Mouse (Mus musculus): Measurements from ENCODE around the gene Bsn. TPM values are rescaled to one million over a fixed set of nuclear protein-coding genes. Genes with fewer than 3 reads are reported as not detected.

Gene Bsn
- total RNA-seq, 2 experiments from 2014 or later: 0.05 to 0.07 TPM

DNA sequence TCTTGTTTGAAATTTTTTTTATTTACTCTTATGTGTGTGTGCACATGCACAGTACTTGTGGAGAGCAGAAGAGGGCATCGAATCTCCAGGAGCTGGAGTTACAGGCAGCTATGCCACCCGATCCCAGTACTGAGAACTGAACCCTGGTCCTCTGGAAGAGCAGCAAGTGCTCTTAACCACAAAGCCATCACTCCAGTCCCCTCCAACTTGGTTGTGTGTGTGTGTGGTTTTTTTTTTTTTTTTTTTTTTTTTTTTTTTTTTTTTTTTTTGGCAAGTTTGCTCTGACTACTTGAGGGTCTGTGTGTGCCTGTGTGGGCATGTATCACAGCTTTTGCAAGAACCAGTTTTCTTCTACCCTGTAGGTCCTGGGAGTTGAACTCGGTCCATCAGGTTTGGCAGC lies 57.8 kb downstream of the Bsn start:
- intact Hi-C loops (cut with DNase I): no loop called here

DNA sequence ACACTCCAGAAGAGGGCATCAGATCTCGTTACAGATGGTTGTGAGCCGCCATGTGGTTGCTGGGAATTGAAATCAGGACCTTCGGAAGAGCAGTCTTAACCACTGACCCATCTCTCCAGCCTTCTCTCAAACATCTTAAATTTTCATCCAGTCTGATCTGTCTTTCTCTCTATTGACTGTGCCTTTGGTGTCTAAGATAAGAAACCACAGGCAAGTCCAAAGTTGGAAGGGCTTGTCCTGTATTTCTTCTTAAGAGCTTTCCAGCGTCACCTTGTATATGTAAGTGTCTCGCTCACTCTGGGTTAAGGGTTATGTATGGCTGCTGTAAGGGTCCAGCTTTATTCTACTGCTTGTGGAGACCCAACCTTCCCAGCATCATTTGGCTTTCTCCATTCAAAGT lies 58.7 kb downstream of the Bsn start:
- DNase-seq: no peak
- intact Hi-C loops (cut with DNase I): no loop called here

More for the DNA sequence above, 57.8 kb downstream of the Bsn start:
- DNase-seq: no peak

DNA sequence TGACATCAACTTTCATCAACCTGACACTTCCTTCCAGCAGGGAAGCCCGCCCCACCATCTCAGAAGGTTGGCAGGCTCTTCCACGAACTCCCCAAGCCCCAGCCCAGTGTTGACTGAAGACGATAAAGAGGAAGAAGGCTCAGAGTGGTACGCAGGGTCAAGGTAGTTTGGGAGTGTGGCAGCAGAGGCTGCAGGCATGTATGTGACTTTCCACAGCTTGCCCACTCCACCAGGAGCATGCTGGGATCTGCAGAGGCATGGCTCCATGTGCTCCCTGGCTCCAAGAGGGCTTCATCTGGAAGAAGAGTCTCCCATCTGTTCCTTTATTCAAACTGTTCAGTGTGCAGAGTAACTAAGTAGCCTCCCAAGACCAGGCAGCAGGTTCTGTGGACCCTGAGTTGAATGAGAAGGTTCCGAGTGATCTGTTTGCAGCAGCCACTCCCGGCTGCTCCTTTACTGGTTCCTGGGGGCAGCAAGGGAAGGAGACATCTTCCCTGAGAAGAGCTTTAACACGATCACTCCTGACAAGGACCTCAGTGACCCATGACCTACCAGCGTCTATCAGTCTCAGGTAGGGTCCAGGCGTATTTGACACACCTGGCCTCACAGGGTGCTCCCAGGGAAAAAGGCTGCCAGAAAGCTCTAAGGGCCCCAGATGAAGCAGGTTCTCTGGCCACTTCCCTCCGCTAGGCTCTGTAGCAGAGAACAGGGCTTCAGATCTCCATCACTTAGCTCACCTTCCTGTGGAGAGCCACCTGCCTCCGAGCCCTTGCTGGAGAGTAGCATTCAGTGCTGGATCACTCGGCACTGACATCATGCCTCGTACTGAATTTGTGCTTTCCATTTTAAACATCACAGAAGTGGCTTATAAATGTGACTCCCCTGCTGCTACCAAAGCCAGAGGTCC lies 60.9 kb downstream of the Bsn start:
- intact Hi-C loops (cut with DNase I): no loop called here
- no peak for DNase-seq

DNA sequence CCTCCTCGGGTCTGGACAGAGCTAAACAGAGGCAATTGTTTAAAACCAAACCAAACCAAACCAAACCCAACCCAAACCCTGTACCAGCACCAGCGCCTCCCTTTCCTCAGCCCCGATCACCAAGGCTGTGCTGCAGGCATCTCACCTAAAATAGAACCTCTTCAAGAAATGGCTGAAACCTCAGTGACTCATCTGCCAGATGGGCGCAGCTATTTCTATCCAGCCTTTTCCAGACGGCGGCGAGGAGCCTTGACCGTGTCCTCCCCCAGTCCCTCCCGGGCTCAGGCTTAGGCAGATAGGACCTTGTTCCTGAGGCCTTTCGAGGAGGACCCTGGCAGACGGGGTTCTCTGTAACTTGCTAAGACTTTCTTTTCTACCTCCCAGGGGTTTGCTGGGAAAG lies 61.9 kb downstream of the Bsn start:
- DNase-seq: no peak
- intact Hi-C loops (cut with DNase I): no loop called here

DNA sequence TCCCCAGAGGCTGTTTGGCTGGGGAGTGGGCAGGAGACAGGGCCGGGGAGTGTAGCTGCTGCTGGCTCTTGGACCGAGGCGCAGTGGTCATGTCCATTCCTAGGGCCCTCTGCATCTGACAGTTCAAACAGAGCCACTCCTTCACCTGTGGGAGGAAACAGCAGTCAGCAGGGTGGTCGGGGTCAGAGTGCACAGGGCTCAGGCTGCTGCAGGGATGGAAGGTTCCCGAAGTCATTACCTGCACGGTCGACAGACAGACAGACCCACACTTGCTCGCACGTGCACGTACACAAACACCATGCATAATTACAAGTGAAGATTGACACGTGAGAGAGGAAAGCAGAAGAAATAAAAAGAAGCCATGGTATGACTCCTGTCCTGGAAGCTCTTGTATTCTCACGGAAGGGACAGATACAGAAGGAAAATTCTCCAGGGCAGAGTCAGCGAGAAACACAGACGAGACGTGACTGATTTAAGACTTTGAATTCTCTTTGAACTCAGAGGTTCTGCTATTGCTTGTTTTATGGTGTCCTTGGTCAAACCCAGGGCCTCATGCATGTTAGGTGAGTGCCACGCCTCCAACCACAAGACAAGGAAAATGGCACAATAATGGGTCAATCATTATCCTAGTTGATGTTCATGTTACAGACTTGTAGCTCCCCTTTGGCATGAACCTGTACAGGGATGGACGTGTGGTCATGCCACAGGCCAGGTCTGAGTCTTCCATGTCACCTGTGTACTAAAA lies 63.6 kb downstream of the Bsn start:
- intact Hi-C loops (cut with DNase I): no loop called here
- no peak for DNase-seq

DNA sequence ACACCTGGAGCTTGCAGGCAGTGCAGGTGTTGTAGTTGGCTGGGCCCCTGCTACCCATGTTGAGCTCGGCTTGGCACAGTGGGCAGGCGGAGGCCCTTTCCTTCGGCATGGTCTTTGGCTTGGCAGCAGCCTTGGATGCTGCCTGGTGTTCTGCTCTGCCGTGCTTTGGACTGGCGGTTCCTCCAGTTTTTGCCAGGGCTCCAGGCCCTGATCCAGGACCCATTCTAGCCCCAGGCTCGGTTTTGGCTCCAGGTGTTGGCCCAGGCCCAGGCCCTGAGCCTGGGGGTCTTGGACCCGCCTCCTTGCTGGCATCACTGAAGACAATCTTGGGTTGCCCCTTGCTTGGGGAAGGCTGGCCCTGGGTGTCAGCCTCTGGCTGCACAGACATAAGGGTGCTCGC lies 64.5 kb downstream of the Bsn start:
- intact Hi-C loops (cut with DNase I): no loop called here
- DNase-seq: no peak

DNA sequence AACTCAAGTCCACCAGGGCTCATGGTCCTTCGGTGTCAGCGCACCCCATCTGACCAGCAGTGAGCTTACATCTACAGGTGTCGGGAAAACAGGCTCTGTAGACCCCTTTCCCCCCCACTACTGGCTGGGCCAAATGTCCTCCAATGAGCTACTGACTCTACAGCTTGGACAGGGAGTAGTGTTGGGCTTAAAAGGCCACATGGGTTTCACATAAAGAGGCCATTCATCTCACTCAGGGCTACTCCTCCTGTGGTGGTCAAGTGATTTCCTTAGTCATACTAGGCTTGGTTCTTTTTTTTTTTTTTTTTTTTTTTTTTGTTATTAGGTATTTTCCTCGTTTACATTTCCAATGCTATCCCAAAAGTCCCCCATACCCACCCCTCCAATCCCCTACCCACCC lies 66.3 kb downstream of the Bsn start:
- intact Hi-C loops (cut with DNase I): no loop called here

DNA sequence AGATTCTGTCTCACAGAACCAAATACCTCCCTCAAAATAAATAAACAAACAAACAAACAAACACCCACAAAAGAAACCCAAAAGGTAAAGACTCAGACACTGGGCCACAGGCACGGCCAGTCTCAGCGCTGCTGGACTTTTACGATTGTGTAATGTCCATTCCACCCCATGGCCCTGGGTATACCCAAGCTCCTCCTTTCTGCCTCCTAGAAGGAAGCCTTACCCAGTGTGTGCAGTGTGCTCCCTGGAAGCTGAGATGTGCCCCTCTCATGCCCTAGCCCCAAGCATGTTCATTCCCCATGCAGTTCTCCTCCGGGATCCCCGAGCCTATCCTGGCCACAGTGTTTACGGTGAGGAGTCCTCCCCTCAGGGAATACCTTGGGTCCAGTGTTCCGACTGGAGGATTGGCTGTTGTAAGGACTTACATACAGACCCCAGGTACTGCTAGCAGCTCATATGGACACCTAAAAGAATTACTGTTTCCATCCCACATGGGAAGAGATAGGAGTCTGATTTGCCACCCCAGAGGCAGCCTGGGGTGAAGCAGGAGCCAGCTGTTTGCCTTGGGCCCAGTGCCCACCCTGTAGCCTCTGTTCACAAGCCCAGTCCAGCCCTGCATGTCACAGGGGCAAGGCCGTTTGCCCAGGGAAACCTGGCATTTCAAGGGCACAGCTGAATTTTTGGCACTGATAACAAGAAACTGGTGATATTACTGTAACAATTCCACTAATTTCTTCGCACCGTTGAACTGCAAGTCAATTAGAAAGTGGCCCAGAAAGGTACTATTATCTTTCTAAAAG lies 68.8 kb downstream of the Bsn start:
- intact Hi-C loops (cut with DNase I): no loop called here
- DNase-seq: no peak

More for the DNA sequence above, 66.3 kb downstream of the Bsn start:
- DNase-seq: no peak

DNA sequence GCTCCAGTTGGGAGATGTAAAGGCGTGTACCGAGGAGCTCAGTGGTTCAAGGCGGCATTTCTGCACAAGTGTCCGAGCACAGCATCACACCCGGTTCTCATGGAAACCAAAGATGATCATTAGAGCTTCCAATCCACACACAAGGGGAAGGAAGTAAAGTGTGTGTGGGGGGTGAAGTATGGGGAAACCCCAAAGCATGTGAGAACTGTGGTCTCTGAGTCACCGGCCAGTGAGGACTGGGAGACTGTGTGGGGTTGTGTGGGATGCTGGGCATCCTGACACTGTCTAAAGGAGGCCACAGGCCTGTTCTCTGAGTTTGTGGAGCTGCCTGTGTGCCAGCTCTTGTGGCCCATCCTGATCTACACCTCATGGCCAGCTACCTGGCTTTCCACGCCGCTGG lies 69.5 kb downstream of the Bsn start:
- DNase-seq: no peak
- intact Hi-C loops (cut with DNase I): no loop called here

DNA sequence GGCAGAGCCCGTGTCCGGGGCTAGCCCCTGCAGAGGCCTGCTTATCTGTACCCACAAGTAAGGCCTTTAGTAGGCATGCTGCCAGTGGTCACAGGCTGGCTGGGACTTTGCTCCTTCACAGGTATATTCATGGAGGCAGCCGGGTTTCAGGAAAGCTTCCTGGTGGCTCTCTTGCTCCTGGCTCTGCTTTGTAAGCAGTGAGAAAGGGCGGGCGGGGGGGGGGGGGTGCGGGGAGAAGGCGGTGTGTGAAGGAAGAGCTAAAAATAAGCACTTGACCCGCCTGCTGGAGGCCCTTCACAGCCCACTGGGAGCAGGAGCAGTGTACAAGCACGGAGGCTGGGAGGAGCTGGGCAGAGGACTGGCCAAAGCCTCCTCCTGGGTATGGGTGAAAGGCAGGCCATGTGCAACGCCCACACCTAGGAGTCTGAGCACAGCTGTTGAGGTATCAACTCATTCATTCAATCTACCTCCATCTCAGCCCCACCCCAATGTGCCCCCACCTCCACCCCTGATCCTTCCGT lies 70.2 kb downstream of the Bsn start:
- DNase-seq: peak; percentile 41 to 46
- intact Hi-C loops (cut with DNase I): no loop called here

DNA sequence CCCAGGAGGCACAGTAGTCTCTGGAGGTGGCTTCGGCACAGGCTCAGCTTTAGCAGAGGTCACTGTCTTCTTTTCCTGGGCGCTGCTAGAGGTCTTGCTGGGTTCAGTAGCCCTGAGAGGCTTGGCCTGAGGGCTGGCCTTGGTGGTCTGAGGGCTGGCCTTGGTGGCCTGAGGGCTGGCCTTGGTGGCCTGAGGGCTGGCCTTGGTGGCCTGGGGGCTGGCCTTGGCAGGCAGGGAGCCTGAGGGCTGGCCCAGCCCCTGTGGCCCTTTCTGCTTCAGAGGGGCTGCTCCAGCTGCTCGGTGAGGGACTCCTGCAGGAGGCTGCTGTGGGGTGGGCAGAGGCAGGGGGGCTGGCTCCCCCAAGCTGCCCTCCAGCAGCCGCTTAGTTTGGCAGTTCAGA lies 73.0 kb downstream of the Bsn start:
- intact Hi-C loops (cut with DNase I): no loop called here
- DNase-seq: no peak

DNA sequence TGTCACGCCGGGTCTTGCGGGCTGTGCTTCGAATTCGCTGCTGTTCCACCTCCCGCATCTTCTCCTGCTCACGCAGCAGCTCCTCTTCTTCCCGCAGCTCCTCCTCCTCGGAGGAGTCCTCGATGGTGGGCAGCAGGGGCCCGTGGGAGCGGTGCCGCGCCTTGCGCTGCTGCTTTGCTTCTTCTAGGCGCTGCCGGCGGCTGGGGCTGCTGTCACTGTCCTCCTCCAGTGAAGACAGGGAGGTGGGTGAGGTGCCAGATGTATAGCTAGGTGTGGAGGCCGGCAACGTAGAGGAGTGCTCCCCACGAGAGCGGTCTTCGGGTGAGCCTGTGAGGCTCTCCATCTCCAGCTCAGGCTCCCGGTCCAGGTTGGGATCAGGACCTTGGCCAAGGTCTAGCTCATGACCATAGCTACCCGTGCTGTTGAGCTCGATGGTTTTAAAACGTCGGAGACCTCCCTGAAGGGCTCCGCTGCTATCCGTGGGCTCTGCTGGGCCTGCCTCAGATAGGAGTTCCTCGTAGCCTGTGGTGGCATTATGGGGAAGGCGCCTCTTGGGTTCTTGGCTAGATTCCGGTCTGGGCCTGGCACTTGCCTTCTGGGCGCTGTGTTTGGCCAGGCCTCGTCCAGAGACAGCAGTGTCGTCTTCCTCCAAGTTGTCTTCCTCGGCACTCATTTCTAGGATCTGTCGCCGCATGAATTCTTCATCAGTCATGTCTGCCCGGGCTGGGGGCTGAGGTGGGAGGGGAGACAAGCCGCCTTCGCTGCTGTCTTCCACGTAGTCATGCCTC lies 74.7 kb downstream of the Bsn start:
- intact Hi-C loops (cut with DNase I): no loop called here
- no peak for DNase-seq

DNA sequence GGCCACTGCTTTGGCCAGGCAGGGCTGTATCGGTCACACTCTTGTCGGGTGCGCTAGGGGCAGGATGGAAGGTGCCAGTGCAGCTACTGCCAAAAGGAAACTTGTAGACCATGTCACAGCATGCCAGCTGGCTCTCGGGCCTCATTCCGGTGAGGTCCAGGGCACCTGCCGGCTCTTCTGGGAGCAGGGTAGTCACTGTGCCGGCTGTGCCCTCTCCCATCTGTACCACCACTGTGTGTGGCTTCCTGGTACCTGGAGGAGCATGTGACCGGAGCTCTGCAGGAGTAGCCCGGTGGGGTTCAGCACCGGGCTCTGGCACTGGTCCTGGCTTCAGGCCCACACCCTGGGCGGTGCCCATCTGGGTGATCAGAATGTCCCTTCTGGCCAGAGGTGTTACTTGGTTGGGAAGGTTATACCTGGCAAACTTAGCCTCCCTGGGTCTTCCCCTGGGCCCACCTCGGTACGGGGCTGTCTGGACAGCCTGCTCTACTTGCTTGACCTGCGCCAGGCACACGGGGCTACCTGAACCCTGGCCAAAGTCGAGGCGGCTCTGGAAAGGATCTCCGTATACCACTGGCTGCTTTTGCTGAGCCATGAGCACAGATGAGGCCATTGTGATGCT lies 77.4 kb downstream of the Bsn start:
- DNase-seq: peak; percentile 44 to 48
- intact Hi-C loops (cut with DNase I): no loop called here

DNA sequence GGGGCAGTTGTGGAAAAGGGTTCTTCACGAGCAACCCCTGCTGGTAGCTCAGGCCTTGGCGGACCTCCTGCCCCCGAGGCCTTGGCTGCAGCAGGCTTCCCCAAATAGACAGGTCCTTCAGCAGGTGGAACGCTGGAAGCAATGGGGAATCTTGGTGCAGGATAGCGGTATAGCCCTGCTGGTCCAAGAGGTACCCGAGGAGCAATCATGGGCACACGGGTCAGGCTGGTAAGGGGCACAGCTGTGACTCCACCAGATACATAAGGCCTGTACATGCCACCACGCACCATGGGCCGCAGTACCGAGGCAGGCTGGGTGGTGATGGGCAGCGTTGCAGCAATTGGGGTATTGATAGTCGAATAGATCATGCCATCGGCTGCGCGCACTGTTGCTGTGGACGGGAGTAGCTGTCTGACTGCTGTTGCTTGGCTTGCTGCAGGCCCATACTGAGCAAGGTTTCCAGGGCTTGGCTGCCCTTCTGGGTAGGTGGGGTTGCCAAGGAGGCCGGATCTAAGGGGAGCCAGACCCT lies 78.5 kb downstream of the Bsn start:
- intact Hi-C loops (cut with DNase I): no loop called here
- no peak for DNase-seq

DNA sequence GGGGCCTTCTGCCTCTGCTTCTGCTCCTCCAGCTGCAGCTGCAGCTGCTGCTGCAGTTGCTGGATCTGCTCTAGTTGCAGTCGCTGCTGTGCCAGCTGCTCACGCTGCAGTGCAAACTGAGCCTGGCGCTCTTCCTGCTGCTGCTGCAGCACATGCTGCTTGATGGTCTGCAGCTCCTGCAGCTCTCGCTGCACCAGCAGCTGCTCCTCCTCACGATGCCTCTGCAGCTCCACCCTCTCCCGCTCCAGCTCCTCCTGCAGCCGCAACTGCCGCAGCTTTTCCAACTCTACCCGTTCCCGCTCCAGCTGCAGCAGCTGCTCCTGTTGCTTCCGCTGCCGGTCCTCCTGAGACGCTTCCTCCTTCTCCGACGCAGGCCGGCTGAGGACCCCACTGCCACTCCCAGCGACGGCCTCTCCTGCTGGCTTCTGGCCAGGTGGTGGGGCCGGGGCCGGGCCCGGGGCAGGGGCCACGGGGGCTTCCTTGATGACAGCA lies 79.0 kb downstream of the Bsn start:
- intact Hi-C loops (cut with DNase I): no loop called here
- peak in 1 of 2 experiments; percentile 31 for DNase-seq

DNA sequence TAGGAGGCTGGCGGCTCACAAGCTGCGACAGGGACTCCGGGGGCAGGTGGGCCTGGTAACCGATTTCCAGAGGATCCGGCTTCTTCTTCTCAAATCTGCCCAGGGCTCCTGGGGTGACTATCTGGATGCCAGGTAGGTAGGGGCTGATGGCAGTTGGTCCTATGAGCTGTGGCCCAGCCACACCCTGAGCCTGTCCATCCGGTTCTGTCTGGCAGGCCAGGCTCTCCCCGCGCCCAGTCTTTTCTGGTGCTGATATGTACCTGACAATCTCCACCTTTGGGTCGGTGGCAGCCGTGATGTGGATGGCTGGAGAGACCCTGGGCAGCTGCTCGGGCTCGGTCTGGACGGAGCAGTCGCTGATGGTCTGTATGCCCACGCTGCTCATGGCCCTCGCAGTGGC lies 80.0 kb downstream of the Bsn start:
- no peak for DNase-seq
- intact Hi-C loops (cut with DNase I): no loop called here

DNA sequence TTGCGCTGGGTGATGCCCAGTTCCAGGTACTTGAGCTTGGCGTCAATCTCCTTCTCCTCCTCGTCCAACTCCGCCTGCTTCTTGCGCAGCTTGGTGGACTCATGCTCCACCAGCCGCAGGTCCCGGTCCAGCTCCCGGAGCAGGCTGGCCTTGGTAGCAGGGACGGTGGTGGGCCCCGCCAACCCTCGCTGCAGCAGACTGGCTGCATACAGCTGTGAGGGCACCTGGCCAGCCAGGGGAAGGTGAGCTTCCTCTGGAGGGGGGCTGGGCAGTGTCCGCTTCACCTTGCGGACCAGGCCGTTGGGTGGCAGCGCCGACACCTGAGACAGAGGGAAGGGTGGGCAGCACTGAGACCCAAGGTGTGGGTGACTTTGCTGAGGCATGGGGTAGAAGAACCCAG lies 82.3 kb downstream of the Bsn start:
- DNase-seq: no peak
- intact Hi-C loops (cut with DNase I): loop anchor here (10.0 kb wide), 1 partner anchor 317 kb away; the partner anchor contains the start of gene Ccdc36

DNA sequence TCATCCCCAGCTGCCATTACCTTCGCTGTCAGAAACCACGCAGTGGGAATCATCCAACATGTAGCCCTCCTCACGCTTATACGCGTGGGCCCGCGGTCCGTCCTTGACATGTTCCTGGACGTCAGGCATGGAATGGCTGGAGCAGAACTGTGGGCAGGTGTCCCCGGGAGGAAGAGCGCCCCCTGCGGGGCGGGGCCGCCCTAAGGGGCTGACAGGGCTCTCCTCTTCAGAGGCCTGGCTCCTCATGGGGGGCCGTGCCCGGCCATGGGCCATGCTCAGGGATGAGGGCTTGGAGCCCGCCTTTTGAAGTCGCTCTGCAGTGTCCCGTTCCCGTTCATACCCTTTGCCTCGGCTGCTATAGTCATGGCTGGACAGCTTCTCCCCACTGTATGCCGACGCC lies 84.1 kb downstream of the Bsn start:
- no peak for DNase-seq
- intact Hi-C loops (cut with DNase I): loop anchor here (10.0 kb wide), 1 partner anchor 319 kb away; the partner anchor contains the start of gene Ccdc36

DNA sequence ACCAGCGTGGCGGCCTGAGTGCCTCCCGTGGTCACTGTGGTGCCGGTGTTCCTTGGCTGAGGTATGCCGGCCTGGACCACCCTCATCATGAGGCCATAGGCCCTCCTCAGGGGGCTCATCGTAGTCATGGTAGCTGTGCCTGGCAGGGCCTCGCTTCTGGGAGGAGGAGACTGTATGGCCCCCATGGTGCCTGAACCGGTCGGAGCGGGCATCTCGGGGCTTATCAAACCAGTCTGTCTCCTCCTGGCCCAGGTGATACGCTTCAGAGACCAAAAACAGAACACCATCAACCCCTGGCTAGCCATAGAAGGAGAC lies 84.7 kb downstream of the Bsn start:
- intact Hi-C loops (cut with DNase I): loop anchor here (10.0 kb wide), 1 partner anchor 319 kb away; the partner anchor contains the start of gene Ccdc36
- no peak for DNase-seq

Data from heart, postnatal 14 days (tissue).